Mouse (Mus musculus) kidney, embryonic 16.5 days (tissue): ENCODE results near the gene Galnt18. TPM values are rescaled to one million over a fixed set of nuclear protein-coding genes. Genes with fewer than 3 reads are reported as not detected.

Experiments used
- microRNA-seq: library from miRNA; unstranded; fragments of <30 nt; microRNA quantifications from one replicate; pipeline ENCODE4, GENCODE M21; 2016
- polyA plus RNA-seq: library from polyadenylated mRNA; unstranded; fragments of >200 nt; fragmentation: Nextera tagmentation; extraction: Ambion mirVana; gene quantifications from 2 replicates; pipeline ENCODE4 v1.2.1, GENCODE M21; 2015

Galnt18 gene
- polyA plus RNA-seq, 1 experiment from 2014 or later, result 46.4 TPM

Small RNA genes within 50 kb of the gene (microRNA-seq; reads per million reads assigned to microRNA genes)
- gene Gm25787, result not detected

Other genes with a start within 250 kb of the Galnt18 start
- gene Usp47, start 243.5 kb upstream of the Galnt18 start, polyA plus RNA-seq, result 63.4 and 65.2 TPM in 2 replicates